Mouse (Mus musculus): ENCODE measurements around the gene Atp11a.

Gene Atp11a

GRCm38 (mm10) chr8:12772319-12772718, 15.5 kb downstream of the Atp11a start:
- no peak for DNase-seq

DNA sequence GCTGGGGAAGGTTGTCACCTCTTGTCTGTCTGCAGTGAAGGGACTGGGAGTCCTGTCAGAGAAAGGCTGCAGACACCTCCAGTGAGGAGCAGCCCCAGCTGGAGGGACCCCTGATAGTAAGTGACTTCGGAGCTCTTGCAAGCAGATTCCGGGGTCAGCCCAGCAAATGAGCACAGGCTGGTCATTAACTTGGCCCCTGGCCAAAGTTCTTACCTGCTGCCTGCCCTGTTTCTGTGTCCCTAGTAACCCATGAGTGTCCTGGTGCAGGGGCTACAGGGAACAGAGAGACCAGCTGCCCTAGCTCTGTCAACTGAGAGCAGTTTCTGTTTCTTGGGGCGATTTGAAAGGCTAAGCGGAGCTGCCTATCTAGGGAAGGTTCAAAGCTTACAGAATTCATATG, 17.1 kb downstream of the Atp11a start:
- peak; percentile 59 for DNase-seq

- no peak for DNase-seq
These were observed 18.1 kb downstream of the Atp11a start for GRCm38 (mm10) chr8:12774872-12775298.

GRCm38 (mm10) chr8:12775302-12775975, 18.6 kb downstream of the Atp11a start:
- no peak for DNase-seq

GRCm38 (mm10) chr8:12776166-12776565, 19.4 kb downstream of the Atp11a start:
- no peak for DNase-seq

DNA sequence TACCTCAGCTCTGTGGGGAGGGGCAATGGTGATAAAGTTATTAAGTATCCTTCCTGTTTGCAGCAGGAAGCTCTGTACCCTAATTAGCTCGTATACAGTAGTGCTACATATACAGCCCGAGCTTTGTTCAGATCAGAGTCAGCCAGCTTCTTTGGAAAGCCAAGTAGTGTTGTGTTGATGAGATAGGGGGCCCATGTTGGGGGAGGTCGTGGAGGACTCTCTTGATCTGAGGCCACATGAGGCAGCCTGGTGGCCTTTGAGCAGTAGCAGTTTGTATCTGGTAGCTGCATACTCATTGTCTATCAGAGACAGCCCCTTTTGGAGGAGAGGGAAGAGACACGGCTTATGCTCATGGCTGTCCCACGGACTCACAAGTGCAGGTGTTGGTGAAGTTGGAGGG, 20.4 kb downstream of the Atp11a start:
- DNase-seq: no peak

- no peak for DNase-seq
These were observed 22.7 kb downstream of the Atp11a start for GRCm38 (mm10) chr8:12779541-12779940.

- no peak for DNase-seq
These were observed 28.7 kb downstream of the Atp11a start for GRCm38 (mm10) chr8:12785508-12785907.

DNA sequence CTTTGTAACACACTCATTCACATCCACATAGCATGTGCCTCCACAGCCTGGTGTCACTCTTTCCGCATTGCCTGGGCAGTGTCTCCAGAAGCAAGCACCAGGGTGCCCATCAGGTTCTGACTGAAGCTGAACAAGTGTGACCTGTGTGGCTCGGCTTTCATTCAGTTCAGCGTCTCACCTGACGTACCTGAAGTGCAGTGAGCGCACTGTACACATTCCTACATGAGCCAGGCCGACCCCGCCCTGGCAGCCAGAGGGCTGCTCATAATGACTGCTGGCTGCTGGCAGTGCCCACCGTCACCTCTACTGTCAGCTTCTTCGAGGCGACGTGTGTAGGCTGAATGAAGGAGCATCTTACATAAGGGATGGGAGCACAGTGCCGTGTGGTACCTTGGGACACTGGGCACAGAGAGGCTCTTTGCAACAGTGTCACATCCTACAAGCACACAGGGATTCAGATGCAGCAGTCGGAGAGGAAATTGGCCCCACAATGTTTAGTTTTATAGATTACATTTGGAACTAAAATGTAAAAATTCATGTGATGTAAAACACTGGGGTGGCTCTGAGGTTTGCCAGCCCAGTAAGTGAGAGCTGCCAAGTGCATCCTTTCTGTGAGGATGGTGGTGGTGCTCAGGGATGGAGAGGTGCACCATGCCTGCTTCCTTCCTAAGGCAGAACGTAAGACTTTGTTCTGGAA, 29.6 kb downstream of the Atp11a start:
- no peak for DNase-seq

- DNase-seq: no peak
These were observed 30.1 kb downstream of the Atp11a start for GRCm38 (mm10) chr8:12786958-12787301.

DNA sequence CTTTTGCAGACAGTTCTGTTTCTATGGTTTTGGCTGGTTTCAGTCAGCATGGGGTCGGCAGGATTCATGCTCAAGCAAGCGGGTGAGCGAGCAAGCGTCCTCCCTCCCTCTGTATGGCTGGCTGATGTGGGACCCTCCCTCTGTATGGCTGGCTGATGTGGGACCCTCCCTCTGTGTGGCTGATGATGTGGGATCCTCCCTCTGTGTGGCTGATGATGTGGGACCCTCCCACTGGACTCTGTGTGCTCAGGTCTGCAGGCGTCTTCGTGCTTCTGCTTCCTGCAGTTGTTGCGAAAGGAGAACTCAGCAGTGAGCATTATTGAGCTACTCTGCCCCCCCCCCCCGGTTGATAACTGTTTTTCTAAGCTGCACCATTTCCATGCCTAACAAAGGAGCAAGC, 30.6 kb downstream of the Atp11a start:
- DNase-seq: no peak

GRCm38 (mm10) chr8:12788695-12789094, 31.9 kb downstream of the Atp11a start:
- DNase-seq: no peak

DNA sequence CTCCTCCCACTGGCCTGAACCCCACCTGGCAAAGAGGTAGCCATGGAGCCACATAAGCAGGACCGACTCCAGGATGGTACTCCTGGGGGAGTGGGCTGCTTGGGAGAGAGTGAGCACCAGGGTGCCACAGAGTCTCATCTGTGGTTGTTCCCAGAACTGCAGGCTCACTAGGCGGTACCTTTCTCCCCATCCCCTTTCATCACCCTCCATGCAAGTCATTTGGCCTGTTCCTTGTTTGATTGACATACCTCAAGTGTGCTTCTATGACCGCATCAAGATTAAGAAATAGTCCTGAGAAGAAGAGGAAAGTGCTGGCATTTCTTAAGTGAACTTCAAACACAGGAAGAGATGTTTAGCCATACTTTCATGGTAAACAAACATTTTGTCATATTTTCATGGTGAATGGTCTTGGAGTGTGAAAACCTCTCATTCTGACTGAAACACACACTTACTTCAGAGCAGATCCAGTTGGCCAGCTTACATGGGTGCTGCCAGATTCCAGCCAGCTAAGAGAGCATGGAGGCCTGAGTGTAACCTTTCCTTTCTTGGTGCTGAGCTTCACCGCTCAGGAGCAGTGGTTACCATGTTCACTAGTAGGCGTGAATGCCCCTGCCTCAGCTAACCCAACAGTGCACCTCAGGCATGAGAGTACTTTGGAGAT, 38.3 kb downstream of the Atp11a start:
- no peak for DNase-seq

DNA sequence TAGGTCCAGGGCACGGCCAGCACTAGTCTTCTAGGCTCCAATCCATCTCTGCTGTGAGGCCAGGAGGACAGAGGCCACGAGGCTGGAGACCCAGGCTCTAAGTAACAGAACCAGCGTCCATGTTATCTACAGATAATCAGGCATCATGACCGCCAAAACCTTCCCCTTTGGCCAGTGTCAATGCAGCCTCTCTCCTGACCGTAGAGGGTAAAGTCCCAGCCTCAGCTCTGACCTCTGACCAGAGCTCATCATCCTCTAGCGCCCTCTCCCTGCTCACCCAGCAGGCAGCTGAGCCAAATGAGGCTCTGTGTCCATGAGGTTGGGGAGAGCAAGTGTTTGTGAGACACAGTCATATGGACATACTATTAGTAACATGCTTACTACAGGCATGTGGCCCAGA, 42.3 kb downstream of the Atp11a start:
- DNase-seq: peak; percentile 72

- no peak for DNase-seq
These were observed 43.0 kb downstream of the Atp11a start for GRCm38 (mm10) chr8:12799832-12800231.

GRCm38 (mm10) chr8:12800246-12800645, 43.4 kb downstream of the Atp11a start:
- peak; percentile 72 for DNase-seq

DNA sequence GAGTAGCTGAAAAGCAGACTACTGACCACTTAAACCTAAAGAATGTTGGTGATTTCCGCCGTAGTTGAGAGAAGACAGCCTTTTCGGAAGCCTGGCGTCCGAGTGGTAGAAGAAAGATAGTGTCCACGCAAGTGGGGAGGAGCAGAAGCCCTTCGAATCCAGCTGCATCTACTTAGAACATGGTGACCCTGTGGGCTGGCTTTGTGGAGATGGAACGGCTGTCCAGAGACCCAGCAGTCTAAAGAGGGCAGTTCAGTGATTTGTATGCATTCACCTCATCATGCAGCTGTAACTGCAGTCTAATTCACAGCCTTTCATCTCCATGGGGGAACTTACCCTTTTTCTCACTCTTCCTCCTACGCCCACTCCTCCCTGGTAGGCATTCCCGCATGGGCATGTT, 44.8 kb downstream of the Atp11a start:
- DNase-seq: no peak

DNA sequence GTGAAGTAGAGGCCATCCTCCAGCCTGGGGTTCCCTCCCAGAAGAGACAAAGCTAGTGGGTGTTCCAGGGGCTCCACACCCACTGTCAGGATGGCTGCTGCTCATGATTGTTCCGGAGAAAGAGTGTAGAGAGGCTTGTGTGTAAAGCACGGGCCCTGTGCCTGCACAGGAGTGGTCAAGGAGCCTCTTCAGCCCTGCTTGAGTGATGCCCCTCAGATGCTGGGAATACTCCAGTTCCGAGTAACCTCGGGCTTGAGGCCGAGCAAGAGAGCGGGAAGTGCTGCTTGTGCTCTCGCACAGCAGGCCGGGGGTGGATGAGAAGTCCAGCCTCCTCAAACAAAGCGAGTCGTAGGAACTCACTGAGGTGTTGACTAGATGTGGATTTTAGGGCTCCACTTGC, 46.3 kb downstream of the Atp11a start:
- no peak for DNase-seq

- DNase-seq: peak; percentile 68
These were observed 48.1 kb downstream of the Atp11a start for GRCm38 (mm10) chr8:12804909-12805308.

GRCm38 (mm10) chr8:12805569-12805968, 48.8 kb downstream of the Atp11a start:
- DNase-seq: no peak

DNA sequence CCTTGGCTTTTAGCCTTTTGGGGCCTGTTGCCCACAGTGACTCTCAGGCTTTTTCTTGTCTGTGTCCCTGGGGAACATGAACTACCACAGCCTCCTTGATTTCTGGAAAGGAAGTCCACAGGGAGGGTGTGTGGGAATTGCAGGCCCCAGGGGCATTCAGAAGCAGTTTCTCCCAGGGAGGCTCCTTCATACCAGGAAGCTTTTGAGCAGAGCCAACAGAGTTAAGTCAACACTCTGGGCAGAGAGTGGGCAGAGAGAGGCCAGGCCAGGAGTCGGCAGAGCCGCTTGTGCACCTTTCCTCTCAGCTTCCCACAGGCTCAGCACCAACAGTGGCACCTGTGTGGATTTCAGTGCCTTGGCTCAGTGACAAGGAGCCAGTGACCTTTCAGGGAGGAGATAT, 51.2 kb downstream of the Atp11a start:
- DNase-seq: no peak

DNA sequence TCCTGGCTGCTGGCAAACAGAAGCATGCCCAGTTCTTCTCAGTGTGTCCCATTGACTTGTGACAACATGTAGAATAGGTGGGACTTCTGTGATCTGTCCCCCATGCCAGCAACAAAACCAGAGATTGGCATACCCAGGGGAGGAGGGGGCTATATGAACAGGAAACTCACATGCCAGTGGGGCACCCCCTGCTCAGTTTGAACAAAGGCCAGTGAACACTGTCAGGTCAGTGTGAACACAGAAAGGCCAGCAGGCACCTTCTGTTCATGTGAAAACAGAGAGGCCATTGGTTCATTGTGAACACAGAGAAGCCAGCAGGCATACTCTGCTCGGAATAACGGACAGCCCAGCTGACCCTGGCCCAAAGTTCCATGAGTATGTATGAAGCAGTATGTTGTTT, 52.7 kb downstream of the Atp11a start:
- DNase-seq: no peak

DNA sequence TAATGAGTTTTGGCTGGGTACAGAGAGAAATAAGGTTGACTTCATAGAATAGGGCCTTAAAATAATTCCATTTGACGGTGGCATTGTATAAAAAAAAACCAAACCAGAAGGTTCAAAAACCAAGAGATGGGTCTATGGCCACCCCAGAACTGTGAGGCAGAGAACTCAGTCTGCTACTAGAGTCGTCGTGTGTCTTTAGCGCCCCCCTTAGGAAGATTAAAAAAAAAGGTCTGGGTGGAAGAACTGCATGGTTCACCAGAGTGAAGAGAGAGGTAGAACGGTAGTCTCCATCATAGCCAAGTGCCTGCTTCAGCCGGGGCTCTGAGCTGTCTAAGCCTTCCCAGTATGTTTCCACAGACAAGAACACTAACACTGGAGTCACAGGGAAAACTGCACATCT, 54.4 kb downstream of the Atp11a start:
- DNase-seq: peak; percentile 31

DNA sequence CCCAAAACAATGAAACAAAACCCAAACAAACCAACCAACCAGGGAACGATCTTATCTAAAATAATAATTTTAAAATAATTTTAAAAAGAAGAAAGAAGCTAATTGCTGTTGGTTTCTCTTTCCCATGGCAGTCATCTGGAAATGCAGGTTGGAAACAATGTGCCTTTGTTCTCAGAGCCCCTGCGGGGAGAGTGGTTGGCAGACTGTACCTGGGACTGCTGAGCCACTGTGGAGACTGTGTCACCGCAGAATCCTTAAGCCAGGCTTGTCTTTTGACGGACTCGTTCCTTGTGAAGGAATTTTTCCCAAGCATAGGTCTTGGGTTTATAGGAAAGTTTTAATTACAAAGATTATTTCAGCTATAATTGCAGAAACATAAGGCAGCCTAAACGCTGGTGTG, 59.6 kb downstream of the Atp11a start:
- no peak for DNase-seq
